Mouse (Mus musculus): ENCODE results near the gene Tagln2. TPM values are rescaled to one million over a fixed set of nuclear protein-coding genes. Genes with fewer than 3 reads are reported as not detected.

Gene Tagln2
- polyA plus RNA-seq, 1 experiment, result 13.0 TPM

- H3K4me3 ChIP-seq (replicated peaks; ENCODE audit: insufficient read depth, low read depth, low read length), result no peak overlapping the region
- no peaks in the 10 kb centered on the region for H3K4me1 ChIP-seq (ENCODE audit: control insufficient read depth, insufficient read depth, low read length)
- no peak for DNase-seq
- WGBS, result 41% methylated on average over 15 of the region's 15 CpGs
- peaks cover 2% of the 10 kb centered on the region; the same call in 1 of the 2 replicates for H3K27me3 ChIP-seq (ENCODE audit: control insufficient read depth, insufficient read depth, low read length)
- no peak overlapping the region for H3K27ac ChIP-seq (ENCODE audit: insufficient read depth, low read length)
- no peak for TF ChIP-seq CTCF (IDR thresholded peaks at IDR 0.05; ENCODE audit: borderline replicate concordance, insufficient read depth, low read depth, low read length)
- no peak for TF ChIP-seq POLR2A (IDR thresholded peaks at IDR 0.05; ENCODE audit: borderline replicate concordance, insufficient read depth, low read length)
These were observed 25.3 kb downstream of the Tagln2 start for GRCm38 (mm10) chr1:172525027-172525764.

GRCm38 (mm10) chr1:172525971-172526370, 26.1 kb downstream of the Tagln2 start:
- DNase-seq, result no peak
- no peak for TF ChIP-seq POLR2A (IDR thresholded peaks at IDR 0.05; ENCODE audit: borderline replicate concordance, insufficient read depth, low read length)
- TF ChIP-seq CTCF (IDR thresholded peaks at IDR 0.05; ENCODE audit: borderline replicate concordance, insufficient read depth, low read depth, low read length), result no peak
- no peaks in the 10 kb centered on the region for H3K27me3 ChIP-seq (ENCODE audit: control insufficient read depth, insufficient read depth, low read length)
- H3K4me1 ChIP-seq (ENCODE audit: control insufficient read depth, insufficient read depth, low read length), result no peaks in the 10 kb centered on the region
- H3K27ac ChIP-seq (ENCODE audit: insufficient read depth, low read length), result no peak overlapping the region
- no peak overlapping the region for H3K4me3 ChIP-seq (replicated peaks; ENCODE audit: insufficient read depth, low read depth, low read length)
- 65% methylated on average over 7 of the region's 7 CpGs for WGBS

GRCm38 (mm10) chr1:172526380-172527081, 26.7 kb downstream of the Tagln2 start:
- no peak overlapping the region for H3K27ac ChIP-seq (ENCODE audit: insufficient read depth, low read length)
- no peak for DNase-seq
- TF ChIP-seq POLR2A (IDR thresholded peaks at IDR 0.05; ENCODE audit: borderline replicate concordance, insufficient read depth, low read length), result no peak
- TF ChIP-seq CTCF (IDR thresholded peaks at IDR 0.05; ENCODE audit: borderline replicate concordance, insufficient read depth, low read depth, low read length), result no peak
- 57% methylated on average over 23 of the region's 23 CpGs for WGBS
- no peaks in the 10 kb centered on the region for H3K4me1 ChIP-seq (ENCODE audit: control insufficient read depth, insufficient read depth, low read length)
- H3K4me3 ChIP-seq (replicated peaks; ENCODE audit: insufficient read depth, low read depth, low read length), result no peak overlapping the region
- H3K27me3 ChIP-seq (ENCODE audit: control insufficient read depth, insufficient read depth, low read length), result no peaks in the 10 kb centered on the region

- Histone ChIP-seq H3K27me3 (ENCODE audit: control insufficient read depth, insufficient read depth, low read length) (no peaks in the 10 kb centered on the region), H3K27ac (ENCODE audit: insufficient read depth, low read length) (no peak overlapping the region), H3K4me1 (ENCODE audit: control insufficient read depth, insufficient read depth, low read length) (no peaks in the 10 kb centered on the region), H3K4me3 (replicated peaks; ENCODE audit: insufficient read depth, low read depth, low read length) (no peak overlapping the region)
- no peak for DNase-seq
- TF ChIP-seq CTCF (IDR thresholded peaks at IDR 0.05; ENCODE audit: borderline replicate concordance, insufficient read depth, low read depth, low read length) (no peak), POLR2A (IDR thresholded peaks at IDR 0.05; ENCODE audit: borderline replicate concordance, insufficient read depth, low read length) (no peak)
- WGBS, result 91% methylated on average over 10 of the region's 10 CpGs
These were observed 27.6 kb downstream of the Tagln2 start for GRCm38 (mm10) chr1:172527431-172527830.

- H3K27ac ChIP-seq (ENCODE audit: insufficient read depth, low read length), result no peak overlapping the region
- peak; percentile 81 to 86 for DNase-seq
- no peak overlapping the region for H3K4me3 ChIP-seq (replicated peaks; ENCODE audit: insufficient read depth, low read depth, low read length)
- no peaks in the 10 kb centered on the region for H3K4me1 ChIP-seq (ENCODE audit: control insufficient read depth, insufficient read depth, low read length)
- WGBS, result 7% methylated on average over 7 of the region's 7 CpGs
- no peak for TF ChIP-seq POLR2A (IDR thresholded peaks at IDR 0.05; ENCODE audit: borderline replicate concordance, insufficient read depth, low read length)
- peak; percentile 98 for TF ChIP-seq CTCF (IDR thresholded peaks at IDR 0.05; ENCODE audit: borderline replicate concordance, insufficient read depth, low read depth, low read length)
- no peaks in the 10 kb centered on the region for H3K27me3 ChIP-seq (ENCODE audit: control insufficient read depth, insufficient read depth, low read length)
These were observed 28.9 kb downstream of the Tagln2 start for GRCm38 (mm10) chr1:172528701-172529100.

GRCm38 (mm10) chr1:172530544-172531220, 30.8 kb downstream of the Tagln2 start:
- no peak overlapping the region for H3K4me3 ChIP-seq (replicated peaks; ENCODE audit: insufficient read depth, low read depth, low read length)
- H3K27ac ChIP-seq (ENCODE audit: insufficient read depth, low read length), result no peak overlapping the region
- TF ChIP-seq POLR2A (IDR thresholded peaks at IDR 0.05; ENCODE audit: borderline replicate concordance, insufficient read depth, low read length) (no peak), CTCF (IDR thresholded peaks at IDR 0.05; ENCODE audit: borderline replicate concordance, insufficient read depth, low read depth, low read length) (no peak)
- peaks cover 4% of the 10 kb centered on the region for H3K4me1 ChIP-seq (ENCODE audit: control insufficient read depth, insufficient read depth, low read length)
- H3K27me3 ChIP-seq (ENCODE audit: control insufficient read depth, insufficient read depth, low read length), result no peaks in the 10 kb centered on the region
- no peak for DNase-seq
- 62% methylated on average over 8 of the region's 8 CpGs for WGBS

- Histone ChIP-seq H3K27ac (ENCODE audit: insufficient read depth, low read length) (0 out of 2 replicates have a peak overlapping the region, but pooled peaks have one; percentile 16), H3K27me3 (ENCODE audit: control insufficient read depth, insufficient read depth, low read length) (no peaks in the 10 kb centered on the region), H3K4me3 (replicated peaks; ENCODE audit: insufficient read depth, low read depth, low read length) (peak overlapping the region; percentile 29), H3K4me1 (ENCODE audit: control insufficient read depth, insufficient read depth, low read length) (peaks cover 4% of the 10 kb centered on the region)
- DNase-seq, result peak; percentile 72 to 76
- 5% methylated on average over 13 of the region's 13 CpGs for WGBS
- no peak for TF ChIP-seq POLR2A (IDR thresholded peaks at IDR 0.05; ENCODE audit: borderline replicate concordance, insufficient read depth, low read length)
- TF ChIP-seq CTCF (IDR thresholded peaks at IDR 0.05; ENCODE audit: borderline replicate concordance, insufficient read depth, low read depth, low read length), result no peak
These were observed 32.7 kb downstream of the Tagln2 start for GRCm38 (mm10) chr1:172532551-172532950.

Measured in cerebellum, adult 2 months (tissue).